Mouse (Mus musculus) mesoderm, embryonic 11.5 days (tissue): ENCODE measurements around the gene Tmem26.
"Not testable (repeated sequence)": the region's sequence is repeated elsewhere in the genome, so short reads cannot be mapped to it uniquely, and the experiment has no call there.

Experiments used
- DNase-seq: peaks from one replicate; pipeline ENCODE4 v3.0.0-alpha.2; 2012; ENCODE audit warnings: low read depth, low spot score

The Tmem26 gene

DNA sequence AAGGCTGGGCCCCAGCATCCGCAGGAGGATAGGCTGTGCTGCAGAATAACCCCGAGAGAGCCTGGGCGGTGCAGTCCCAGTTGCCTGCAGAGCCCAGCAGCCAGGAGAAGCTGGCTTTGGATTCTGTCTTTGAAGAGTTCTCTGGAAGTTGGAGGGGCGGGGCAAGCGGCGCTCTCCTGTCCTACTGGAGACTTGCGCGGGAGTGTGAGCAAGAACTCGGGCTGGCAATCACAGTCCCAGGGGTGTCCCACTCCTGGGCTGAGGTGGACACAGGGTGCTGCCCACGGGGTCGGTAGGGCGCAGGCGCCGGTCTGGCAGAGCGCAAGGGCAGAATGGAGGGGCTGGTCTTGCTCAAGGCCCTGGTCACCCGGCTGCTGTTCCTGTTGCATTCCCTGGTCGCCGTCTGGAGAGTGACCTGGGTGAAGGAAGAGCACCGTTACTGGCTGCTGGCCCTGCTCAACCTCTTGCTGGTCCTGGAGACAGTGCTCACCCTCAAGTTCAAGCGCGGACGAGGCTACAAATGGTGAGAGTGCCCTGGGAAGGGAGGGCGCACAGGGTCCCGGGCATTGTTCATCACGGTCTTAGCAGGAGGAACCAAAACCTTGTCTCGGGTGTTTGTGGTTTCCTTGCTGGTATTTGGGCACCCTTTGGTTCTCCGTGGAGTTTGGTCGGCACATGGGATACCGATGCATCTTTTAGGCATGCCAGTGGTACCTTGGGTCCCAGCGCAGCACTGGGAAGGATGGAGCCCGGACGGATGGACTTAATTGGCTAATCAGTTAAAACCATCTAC, at the start of gene Tmem26:
Gene Tmem26, plus strand, starts transcription at position 79 of the 793 bp plus-strand sequence.
- peak; percentile 39 for DNase-seq

GRCm38 (mm10) chr10:68678678-68679077, 44.8 kb upstream of the Tmem26 start:
- no peak for DNase-seq

- DNase-seq, result no peak
These were observed 42.2 kb upstream of the Tmem26 start for GRCm38 (mm10) chr10:68681233-68681632.

DNA sequence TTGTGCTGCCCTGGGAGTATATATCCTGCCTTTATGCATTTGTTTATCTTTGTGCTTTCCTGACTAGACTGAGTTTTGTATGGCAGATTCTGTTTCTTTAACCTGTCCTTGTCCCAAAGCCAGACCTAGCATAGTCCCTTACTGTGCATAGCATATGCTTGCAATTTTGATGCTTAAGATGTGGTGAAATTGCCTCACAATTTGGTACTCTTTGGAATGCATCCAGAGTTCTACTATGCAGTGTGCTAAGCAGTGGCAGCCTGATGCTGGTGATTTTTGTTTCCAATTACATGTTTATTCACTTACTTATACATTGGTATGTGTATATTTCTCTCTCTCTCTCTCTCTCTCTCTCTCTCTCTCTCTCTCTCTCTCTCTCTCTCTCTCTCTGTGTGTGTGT, 37.9 kb upstream of the Tmem26 start:
- DNase-seq, result no peak

DNA sequence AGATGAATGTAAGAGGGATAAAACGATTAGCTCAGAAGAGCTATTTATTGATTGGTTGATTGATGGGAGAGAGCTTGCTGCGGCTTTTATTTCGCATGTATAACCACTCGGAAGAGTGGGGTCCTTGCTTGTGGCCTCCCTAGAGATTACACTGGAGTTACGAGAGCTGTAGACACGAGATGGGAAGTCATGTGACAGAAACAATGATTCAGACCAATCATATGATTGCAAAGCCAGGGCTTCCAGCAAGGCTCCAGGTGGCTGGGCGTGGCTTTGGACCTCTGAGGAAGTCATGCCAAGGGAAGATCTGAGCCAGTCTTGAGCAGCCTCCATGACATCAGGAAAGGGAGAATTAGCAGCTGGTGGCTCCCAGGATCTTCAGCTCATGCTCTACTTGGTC, 32.3 kb upstream of the Tmem26 start:
- DNase-seq, result no peak

- no peak for DNase-seq
These were observed 31.0 kb upstream of the Tmem26 start for GRCm38 (mm10) chr10:68692401-68692800.

DNA sequence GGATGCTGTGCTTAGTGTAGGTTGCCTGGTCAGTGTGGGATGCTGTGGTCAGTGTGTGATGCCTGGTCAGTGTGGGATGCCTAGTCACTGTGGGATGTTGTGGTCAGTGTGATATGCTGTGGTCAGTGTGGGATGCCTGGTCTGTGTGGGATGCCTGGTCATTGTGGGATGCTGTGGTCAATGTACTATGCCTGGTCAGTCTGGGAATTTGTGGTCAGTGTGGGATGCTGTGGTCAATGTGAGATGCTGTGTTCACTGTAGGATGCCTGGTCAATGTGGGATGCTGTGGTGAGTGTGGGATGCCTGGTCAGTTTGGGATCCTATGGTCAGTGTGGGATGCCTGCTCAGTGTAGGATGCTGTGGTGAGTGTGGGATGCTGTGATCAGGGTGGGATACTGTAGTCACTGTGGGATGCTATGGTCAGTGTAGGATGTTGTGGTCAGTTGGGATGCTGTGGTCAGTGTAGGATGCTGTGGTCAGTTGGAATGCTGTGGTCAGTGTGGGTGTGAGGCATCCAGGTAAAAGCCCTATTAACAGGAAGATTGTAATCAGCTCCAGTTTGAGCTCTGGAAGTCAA, 27.6 kb upstream of the Tmem26 start:
- no peak for DNase-seq

GRCm38 (mm10) chr10:68704268-68704667, 19.2 kb upstream of the Tmem26 start:
- no peak for DNase-seq

DNA sequence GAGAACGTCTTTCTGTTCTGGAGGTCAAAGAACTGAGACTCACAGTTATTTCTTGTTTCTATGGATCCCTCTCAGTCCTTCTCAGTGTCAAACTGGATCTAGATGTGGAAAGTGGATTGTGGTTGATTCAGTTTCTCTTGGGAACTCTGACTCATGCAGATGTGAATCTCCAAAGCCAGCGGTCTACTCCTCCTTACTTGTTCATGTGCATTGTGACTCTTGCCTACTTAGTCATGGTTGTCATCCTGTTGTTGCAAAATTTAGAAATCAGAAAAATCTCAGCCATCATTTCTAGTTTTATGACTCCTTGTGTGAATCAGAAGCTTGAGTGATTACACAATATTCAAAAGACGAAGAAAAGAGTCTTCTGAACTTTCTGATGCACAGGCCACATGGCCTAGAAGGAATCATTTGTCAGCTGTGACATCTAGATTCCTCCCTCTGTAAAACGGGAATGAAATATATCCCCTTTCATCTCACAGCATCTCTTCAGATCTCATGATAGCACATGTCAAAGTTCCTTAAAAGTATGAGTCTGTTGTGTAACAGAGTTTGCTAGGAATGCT, 17.9 kb upstream of the Tmem26 start:
- no peak for DNase-seq

- DNase-seq, result no peak
These were observed 16.2 kb upstream of the Tmem26 start for GRCm38 (mm10) chr10:68707014-68707852.

DNA sequence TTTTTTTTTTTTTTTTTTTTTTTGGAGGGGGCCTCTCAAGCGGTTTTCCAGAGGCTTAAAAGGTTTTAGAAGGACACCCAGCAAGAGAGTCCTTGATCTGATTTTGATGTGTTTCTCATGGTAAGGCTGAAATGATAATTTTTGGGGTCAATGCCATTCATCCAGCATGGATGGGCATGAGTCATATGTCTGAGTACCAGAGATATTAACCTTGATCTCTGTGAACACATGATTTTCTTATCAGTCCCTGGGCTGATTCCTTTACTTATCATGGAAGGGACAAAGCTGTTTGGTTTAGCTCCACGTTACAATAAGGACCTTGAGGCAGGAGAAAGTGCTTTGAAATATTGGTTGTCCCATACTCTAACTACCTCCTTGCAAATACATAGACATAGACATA, 10.5 kb upstream of the Tmem26 start:
- no peak for DNase-seq

- DNase-seq, result no peak
These were observed 9.1 kb upstream of the Tmem26 start for GRCm38 (mm10) chr10:68714302-68714701.

GRCm38 (mm10) chr10:68715396-68715795, 8.1 kb upstream of the Tmem26 start:
- no peak for DNase-seq

DNA sequence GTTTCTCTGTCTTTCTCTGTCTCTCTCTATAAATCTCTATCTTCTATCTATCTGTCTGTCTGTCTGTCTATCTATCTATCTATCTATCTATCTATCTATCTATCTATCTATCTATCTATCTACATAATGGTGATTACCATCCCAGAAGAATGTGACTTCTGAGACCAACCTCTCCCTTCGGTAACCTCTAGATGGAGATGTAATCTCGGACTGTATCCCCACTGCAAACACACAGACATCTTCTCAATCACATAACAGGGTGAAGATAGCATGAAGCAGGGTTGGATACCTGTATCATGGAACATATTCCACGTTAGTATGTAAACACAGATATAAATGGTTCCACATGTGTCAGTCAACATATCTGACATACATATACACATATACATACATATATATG, 5.1 kb upstream of the Tmem26 start:
- no peak for DNase-seq

DNA sequence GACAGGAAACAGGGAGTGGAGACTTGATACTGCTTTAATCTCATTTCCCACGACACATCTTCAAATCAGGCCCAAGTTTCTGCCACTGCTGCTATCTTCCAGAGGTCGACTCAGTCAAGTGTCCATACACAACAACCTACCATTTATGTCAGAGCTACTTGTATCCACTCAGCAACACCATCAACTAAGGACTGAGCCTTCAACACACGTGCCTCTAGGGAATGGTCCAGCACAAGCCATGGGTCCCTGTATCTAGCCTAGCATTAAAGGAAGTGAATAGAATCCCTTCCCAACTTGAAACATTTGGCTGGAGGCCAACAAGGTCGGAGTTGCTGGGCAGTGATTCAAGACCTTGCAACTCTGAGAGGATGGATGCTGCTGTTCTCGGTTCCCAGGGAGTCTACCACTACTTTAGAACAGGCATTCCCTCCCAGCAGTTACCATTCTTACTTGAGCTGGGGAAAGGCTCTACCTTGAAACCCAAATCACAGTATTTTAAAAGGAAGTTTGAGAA, 2.5 kb upstream of the Tmem26 start:
- DNase-seq, result no peak

DNA sequence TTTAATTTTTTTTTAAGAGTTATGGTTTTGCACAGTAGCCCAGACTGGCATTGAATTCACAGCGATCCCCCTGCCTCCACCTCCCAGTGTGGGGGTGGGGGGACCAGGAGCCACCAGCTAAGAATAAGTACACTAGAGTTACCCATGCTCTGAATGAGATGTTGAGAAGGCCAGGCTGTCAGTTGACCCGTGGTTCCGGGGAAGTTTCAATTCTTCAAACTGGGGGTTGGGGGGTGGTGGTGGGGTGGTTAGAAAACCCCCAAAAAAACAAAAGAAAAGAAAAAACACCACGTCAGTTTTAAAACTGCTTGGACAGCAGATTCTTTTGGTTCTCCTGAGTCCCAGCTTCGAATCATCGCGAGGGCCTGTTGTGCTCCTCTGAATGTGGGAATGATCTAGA, 431 bp upstream of the Tmem26 start:
- DNase-seq, result no peak

DNA sequence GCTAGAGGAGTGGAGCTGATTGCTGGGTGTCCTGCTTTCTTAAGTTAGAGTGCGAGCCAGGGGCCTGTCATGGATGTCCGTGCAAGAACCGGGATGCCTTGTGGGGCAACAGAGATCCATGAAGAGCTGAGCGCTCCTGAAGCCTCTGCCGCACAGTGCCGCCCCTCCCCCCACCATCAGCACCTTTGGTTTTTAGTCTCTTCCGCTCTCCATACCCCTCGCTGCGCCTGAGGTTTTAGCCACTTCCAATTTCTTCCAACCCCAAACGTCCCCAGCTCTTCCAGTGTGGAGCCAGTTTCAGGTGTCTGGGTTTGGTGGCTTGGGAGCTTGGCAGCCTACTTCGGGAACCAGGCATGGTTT, 895 bp downstream of the Tmem26 start:
- DNase-seq, result peak; percentile 26

DNA sequence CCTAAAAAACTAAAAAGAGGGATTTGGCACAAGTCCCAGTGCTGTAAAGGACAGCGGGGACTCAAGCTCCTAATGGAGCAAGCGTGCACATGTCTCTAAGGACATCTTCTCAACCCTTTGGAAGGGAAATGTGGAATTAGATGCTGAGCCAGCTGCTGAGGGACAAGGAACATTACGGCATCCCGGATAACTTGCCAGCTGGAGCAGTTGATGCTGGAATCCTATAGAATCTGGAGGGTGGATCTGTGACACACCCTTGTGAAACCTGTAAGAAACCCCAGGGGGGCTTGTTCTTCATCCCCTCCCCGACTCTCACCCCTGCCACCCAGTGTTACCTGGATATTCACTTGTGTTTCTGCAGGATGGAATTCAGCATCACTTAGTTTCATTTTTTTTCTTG, 4.0 kb downstream of the Tmem26 start:
- no peak for DNase-seq

GRCm38 (mm10) chr10:68735621-68736020, 12.2 kb downstream of the Tmem26 start:
- no peak for DNase-seq

GRCm38 (mm10) chr10:68737391-68737790, 13.9 kb downstream of the Tmem26 start:
- no peak for DNase-seq

DNA sequence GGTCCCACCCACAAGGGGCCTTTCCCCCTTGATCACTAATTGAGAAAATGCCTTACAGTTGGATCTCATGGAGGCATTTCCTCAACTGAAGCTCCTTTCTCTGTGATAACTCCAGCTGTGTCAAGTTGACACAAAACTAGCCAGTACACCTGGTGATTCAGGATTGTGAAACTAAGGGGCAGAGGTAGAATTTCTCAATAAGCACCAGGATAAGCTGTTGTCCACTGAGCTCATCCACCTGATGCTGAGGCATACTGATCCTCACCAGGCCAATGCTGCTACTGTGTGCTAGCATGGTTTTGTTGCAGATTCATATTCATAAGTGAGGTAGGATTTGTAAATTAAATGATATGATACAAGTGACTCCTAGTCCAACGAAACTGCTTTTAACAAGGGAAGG, 15.5 kb downstream of the Tmem26 start:
- not testable (repeated sequence) for DNase-seq

DNA sequence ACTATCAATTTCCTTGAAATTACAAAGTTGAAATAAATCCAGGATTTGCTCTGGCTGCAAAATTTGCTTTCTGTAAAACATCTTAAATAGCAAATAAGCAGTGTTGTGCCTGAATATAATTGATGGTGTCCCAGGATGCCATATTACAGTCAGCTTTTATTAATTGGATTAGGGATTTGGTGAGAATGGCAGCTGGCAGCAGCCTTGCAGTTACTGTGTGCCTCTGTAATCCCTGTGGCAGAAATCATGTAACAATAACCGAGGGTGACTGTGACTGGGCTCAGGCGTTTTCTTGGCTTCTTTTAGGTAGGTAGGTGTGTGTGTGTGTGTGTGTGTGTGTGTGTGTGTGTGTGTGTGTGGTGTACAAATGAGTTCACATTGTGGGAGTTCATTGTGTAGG, 16.8 kb downstream of the Tmem26 start:
- no peak for DNase-seq
